Mouse (Mus musculus): ENCODE results near the gene Polk.

Polk gene

GRCm38 (mm10) chr13:96465315-96465714 is 77.1 kb downstream of the Polk start:
- DNase-seq (ENCODE audit: low read depth), result no peak

- DNase-seq (ENCODE audit: low read depth), result no peak
Measured at GRCm38 (mm10) chr13:96462644-96463043, 79.7 kb downstream of the Polk start.

DNA sequence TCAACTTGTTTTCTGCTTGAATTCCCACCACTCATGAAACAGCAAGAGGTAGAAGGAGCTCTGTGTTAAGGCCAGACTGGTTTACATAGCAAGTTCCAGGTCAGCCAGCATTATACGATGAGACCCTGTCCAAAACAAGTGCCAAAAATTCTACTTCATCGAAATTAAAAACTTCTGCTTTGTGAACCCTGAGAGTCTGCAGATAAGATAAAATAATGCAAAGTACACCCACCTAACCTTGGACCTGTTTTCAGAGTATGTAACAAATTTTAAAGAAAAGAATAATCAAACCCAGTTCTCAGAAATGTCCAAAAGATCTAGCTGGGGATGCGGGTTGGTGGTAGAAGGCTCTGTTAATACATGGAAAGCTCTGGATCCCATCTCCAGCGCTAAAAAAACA is 83.8 kb downstream of the Polk start:
- no peak for DNase-seq (ENCODE audit: low read depth)

DNA sequence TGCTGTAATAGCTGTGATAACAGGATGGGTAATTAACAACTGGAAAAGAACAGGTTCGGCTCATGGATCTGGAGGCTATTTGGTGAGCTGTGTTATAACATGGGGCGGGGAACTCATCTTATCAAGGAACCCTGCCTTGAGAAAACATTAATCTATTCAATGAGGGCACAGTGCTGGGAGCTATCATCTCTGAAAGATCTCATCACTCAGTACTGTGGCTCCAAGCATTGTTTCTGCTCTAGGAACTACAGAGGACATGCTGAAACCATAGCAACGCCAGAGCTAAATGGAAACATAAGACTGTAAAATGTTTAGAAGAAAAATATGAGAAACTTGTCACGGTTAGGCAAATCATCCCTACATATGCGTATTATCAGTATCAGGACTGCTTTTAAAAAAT is 84.4 kb downstream of the Polk start:
- DNase-seq (ENCODE audit: low read depth), result no peak

DNA sequence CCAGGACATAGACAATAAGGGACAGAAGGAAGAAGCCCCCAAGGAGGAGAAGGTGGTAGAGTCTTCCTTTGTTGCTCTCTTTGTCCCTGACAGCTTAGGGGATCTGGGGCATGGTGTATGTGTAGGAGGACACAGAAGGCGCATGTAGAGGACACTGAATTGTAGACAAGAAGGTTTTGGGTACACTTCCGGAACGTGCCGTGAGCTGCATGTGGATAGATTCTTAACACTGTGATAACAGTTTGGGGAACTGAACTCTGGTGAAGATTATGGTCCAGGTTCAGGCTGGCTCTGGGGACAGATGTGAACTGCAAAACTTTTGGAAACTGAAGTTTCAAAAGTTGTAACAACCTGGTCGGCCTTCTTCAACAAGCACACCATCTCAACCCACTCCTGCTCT is 84.8 kb downstream of the Polk start:
- no peak for DNase-seq (ENCODE audit: low read depth)

DNA sequence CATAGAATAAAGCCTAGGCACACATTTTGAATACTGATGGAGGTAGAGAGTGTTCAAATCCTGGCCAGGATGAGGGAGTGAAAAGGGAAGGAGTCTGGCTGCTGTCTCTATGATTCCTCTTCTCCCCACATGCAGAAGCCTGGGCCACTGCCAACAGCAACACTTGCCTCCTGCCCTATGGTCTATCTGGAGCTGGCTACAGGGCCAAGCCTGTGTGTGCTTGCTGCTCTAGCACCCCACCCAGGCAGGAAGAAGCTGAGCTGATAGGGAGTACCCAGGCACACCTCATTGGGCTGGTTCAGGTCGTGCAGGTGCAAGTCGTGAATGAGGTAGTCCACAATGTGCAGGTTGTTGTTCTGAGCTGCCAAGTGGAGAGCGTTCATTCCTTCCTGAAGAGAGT is 88.1 kb downstream of the Polk start:
- no peak for DNase-seq (ENCODE audit: low read depth)

GRCm38 (mm10) chr13:96452621-96453020 is 89.8 kb downstream of the Polk start:
- DNase-seq (ENCODE audit: low read depth), result no peak

- no peak for DNase-seq (ENCODE audit: low read depth)
Measured at GRCm38 (mm10) chr13:96451386-96452140, 90.8 kb downstream of the Polk start.

- no peak for DNase-seq (ENCODE audit: low read depth)
Measured at GRCm38 (mm10) chr13:96450869-96451268, 91.5 kb downstream of the Polk start.

DNA sequence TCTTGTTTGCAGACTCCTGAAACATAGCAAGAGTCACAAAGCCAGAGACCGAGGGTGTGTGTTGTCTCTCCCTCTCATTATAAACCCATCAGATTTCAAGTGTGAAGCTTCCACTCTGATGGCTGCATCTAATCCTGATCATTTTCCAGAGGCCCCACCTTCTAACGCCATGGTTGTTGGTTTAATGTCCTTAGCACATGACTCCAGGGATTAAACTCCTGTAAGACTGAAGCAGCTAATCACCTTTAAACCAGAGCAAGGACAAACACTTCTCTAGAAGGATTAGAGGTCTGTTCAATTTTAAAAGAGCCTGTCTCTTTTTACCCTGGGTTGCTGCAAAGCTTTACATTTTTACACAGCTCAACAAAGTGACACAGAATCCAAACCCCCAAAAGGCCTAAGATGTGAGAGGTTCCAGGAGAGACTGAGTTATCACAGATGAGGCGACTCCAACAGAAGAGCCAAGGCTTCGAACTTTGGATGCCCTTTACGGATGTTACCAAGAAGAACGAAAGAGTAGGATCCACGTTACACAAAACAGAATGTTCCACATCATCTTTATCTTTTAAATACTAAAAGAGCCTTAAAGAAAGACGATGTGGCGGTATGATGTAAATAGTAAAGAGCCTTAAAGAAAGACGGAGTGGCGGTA is 92.0 kb downstream of the Polk start:
- DNase-seq (ENCODE audit: low read depth), result no peak

DNA sequence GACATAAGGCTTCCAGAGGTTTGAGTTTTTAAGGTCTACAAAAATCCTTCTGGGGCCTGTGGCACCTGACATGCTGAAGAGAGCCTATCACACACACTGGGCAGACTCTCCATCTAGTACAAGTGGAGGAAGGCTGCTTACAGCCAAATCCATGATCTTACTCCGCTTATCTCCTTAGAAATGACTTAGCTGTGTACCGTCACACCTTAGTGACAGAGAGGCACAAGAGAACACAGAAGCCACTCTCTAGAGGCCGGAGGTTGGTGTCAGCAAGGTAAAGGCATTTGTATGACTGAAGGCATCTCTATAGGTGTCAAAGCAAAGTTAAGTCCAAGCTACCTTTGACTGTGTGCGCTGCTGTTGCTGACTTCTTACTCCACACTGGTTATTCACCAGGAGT is 101.9 kb downstream of the Polk start:
- no peak for DNase-seq (ENCODE audit: low read depth)

GRCm38 (mm10) chr13:96436921-96437320 is 105.5 kb downstream of the Polk start:
- DNase-seq (ENCODE audit: low read depth), result no peak

DNA sequence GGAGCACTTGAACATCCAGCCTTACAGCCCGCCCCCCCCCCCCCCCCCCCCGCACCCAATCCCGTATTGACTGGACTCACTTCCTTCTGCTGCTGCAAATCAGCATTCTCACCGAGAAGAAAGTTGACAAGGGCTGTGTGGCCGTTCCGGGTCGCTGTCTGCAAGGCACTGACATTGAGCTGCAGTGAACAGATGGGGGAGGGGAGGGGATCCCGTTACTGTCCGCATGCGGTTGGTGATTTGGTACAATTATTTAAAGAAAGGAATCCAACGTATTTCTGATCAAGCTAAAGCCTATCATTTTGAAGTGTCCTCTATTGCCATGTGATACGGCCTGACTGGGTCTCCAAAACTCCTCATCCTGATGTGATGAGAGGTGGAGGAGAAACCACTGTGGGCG is 106.6 kb downstream of the Polk start:
- no peak for DNase-seq (ENCODE audit: low read depth)

GRCm38 (mm10) chr13:96434899-96435331 is 107.5 kb downstream of the Polk start:
- no peak for DNase-seq (ENCODE audit: low read depth)

- DNase-seq (ENCODE audit: low read depth), result no peak
Measured at GRCm38 (mm10) chr13:96433648-96434190, 108.7 kb downstream of the Polk start.

- no peak for DNase-seq (ENCODE audit: low read depth)
Measured at GRCm38 (mm10) chr13:96433041-96433440, 109.3 kb downstream of the Polk start.

DNA sequence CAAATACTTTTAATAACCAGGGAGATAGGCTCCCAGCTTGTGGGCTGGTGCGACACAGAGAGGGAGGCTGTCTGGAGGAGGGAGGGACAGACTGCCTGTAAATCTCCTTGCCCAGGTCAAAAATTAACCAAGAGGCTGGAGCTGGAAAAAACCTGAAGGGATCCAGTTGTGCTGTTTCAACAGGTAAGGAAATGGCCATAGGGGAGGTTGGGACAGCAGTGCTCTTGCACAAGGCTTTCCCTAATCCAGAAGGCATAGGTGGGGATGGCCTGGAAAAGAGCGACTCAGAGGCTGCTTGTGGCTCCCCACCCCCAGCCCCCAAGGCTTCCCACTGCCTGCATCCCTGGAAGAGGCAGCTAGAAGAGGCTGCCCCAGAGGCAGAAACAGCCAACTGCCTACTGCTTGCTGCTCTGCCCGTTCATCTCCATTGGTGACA is 110.0 kb downstream of the Polk start:
- DNase-seq (ENCODE audit: low read depth), result no peak

GRCm38 (mm10) chr13:96431595-96432156 is 110.7 kb downstream of the Polk start:
- DNase-seq (ENCODE audit: low read depth), result peak; percentile 72
